Mouse (Mus musculus) layer of hippocampus, postnatal 36 days (tissue): ENCODE measurements at regions not wholly inside any gene's neighbourhood (a gene's known extent, or its start where the extent isn't known, plus 50 kb on each side); places are given as distances from the start of the nearest gene placed in this dataset.

Source experiments
- DNase-seq, 2 experiments: peaks; one replicate each; pipeline ENCODE4 v3.0.0; 2022

DNA sequence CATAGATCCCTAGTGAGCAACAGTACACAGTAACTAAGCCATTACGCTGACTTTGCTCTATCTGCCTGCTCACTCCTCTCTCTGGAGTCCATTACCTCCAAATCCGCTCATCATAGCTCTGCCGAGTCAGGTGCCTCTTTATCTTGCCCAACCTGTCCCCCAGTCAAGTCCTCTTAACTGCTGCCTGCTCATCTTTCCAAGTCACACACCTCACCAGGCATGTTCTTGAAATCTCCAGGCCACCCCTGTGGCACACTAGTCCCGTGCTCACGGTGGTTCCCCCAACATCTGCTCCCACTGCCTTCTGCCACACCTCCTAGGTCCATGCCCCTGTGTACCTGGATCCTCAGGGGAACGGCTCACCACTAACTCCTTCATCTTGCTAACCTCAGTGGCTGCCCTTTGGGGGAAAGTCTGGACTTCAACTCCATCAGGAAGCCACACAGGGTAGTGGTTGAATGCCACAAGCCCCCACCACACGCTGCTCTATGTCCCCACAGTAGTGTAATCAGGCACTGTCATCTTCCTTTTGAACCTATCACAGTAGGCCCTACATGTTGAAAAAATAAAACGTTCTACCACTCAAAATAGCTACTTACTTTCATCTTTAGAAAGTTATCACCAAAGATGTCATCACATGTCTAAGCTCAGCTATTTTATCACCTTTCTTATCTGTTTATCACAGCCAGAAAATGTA is 126.3 kb upstream of the Klf14 start:
- DNase-seq = no peak

DNA sequence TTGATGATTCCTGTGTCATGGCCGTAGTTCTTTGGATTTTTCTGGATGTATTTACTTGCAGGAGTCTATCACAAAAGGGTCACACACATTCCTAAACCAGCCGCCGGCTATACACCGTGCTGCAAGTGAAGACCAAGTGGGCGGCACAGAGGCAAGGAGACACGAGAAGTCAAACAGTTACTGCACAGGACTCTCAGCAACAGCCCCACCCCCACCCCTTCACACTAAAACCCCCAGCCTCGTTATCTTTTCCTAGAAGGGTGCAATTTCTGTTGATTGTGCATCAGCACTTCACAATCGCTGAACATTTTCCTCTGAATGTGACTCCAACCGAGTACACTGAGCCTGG is 126.9 kb upstream of the Klf14 start:
- DNase-seq = no peak

DNA sequence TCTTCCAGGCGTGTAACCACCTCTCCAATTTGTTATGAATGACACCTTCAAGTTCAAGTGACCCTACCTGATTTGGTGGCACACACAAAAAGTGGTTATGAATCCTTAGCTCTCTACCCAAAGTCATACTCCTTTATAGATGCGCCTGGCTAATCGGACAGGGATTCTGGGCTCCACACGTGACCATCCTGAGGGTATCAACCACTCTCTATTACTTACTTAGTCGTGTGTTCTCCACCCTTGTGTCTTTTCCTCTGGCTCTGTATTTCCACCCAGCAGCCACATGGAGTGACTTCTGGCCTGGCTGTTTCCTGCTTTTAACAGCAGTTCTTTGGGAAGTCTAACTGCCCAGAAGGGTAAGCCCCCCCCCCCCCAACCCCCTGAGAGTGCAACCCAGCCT is 127.4 kb upstream of the Klf14 start:
- DNase-seq = no peak

DNA sequence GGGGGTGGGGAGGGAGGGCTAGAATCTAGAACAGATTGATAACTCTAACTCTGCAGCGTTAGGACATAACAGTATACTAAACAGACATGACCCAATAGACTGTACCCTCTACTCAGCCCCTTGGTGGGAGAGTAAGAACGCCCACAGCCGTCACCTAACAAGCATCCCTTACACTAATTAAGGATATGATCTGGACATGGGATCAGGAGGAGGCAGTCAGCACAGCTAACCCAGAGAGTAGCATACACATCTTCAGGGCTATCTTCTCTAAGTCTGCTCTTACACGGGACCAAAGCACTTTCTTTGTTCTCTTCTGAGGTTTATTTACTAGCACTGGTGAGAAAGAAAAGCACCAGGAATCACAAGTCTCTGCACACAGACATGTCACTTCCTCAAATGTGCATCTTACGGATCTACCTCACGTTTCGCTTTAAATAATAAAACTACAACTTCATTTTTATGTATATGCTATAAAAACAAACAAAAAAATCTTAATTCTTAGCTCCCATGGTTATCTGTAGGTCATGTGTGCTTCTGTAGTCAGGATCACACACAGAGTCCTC is 128.0 kb upstream of the Klf14 start:
- DNase-seq = no peak

DNA sequence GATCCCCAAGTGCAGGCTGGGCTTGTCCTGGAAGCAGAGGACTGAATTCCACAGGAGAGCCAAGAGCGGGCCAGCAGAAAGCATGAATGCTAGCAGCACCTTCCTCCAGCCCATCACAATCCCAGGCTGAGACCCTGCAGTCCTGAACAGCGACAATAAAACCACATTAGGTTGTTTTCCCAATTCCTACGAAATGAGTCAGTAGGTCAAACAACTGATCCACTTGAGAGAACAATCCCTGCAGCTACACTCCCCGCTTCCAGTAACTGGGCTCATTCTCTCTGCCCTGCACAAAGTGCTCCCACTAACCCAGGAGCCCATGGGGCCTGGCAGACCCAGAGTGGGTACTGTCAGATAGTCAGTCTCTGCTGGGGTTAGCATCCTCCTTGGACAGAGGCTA is 128.6 kb upstream of the Klf14 start:
- no peak for DNase-seq

DNA sequence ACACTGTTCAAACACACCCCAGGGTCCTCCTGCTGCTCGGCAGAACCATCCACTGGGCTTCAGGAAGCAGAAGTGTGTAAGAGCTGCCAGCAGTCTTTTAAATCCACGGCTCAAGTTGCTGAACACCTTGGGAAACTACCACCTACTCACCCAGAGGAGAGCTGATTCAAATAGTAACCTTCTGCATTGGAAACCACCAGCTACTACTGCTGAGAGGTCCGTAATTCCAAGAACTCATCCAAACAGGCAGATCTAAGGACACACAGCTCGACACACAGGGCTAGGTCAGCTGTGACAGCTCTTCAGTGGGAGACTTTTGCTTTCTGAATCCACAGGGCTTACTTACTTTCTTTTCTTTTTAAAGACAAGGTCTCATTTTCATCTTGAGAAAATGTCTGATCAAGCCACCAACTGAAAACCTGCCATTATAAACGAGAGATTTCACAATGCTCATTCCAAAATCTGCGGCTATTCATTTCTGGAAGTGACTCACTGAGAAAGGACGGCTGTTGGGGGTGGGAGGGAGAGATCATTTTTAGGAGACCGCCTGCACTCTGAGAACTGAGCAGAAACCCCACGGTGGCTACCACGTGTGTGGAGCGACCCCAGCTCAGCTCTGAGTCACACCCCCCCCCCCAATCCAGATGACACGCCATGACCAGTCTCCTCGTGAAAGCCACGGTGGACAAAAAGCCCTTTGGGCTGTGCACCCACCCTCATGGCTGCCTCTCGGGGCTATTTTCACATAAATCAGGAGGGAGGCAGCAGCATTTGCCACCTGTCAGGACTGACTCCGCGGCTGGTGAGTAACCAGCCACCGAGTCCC is 129.5 kb upstream of the Klf14 start:
- no peak for DNase-seq

DNA sequence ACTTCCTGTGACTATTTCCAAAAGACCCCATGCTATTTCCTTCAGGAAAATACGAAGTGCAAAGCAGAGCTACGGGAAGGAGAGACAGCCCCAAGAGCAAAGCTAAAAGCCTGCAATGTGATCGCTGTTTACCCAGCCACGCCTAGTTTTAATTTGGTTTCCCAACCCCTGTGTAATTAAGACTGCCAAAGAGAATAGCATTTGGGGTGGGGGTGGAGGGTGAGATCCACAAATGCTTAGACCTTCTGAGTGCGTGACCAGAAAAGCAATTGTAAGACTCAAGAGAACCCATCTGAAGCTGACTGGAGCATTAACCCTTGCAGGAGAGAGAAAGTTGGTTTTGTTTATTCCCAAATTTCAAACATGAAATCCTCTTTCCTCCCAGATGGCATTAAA is 130.1 kb upstream of the Klf14 start:
- DNase-seq = no peak

DNA sequence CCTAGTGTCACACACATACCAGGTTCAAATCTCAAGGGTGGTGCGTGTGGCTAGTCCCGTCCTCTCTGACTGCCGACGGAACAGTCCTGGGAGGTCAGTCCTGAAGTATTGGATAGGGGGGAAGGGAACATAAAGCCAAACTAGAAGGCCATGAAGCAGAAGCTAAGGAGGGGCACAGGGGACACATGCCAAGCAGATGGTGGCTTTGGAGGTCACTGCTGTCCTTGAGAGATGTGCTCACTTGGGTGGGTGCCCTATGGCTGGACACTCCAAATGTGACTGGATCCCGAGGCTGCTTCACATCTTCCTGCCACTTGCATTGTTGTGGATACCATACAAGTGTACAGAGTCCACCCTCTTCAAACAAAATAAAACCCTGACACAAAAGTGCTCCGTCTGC is 131.4 kb upstream of the Klf14 start:
- no peak for DNase-seq

DNA sequence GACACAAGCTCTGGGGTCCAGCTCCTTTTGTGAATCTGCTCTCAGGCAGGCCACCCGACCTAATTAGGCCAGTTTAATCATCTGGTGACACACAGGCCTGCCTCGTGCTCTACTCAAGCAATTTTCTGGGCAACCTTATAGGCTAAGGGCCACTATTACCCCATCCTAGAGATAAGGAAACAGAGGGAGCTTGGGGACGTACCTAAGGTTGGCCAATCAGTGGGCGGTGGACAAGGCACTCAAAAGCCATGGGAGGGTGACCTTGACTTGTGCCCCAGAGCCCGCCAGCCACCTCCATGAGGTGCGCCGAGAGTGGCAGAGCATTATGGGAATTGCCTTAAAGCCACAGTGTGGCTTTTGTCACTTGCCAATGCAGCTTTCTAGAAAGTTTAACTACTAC is 131.9 kb upstream of the Klf14 start:
- no peak for DNase-seq

DNA sequence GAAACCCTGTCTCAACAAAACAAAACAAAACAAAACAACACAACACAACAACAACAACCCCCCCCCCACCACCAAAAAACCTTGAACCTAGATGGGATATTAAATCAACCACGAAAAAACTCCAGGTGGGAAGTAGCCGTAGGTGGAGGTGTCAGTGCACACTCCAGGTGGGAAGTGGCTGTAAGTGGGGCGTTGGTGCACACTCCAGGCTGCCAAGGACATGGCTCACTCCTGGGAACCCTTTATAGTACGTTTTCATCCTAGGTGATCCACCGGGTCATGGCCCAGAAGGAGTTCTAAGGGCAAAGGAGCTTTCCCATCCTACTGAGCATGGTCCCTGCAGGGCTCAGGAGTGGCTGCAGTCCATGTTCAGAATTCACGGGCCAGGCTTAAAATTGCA is 133.4 kb upstream of the Klf14 start:
- DNase-seq = no peak

DNA sequence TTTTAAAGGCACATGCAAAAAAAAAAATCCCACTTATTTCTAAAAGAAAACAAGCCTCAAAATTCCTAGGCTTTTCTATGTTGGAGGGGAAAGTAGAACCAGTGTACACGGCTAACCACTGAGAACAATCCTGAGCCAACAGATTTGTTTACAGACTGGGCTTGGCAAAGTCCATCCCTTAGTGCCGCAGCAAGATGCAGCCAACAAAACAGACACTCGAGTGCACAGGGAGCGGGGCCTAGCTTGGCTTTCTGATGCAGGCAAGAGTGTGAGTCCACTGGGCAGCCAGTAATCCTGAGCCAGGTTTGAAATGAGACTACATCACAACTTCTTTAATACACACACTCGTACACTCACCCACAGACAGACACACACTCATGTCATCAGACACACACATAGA is 133.9 kb upstream of the Klf14 start:
- DNase-seq = no peak

DNA sequence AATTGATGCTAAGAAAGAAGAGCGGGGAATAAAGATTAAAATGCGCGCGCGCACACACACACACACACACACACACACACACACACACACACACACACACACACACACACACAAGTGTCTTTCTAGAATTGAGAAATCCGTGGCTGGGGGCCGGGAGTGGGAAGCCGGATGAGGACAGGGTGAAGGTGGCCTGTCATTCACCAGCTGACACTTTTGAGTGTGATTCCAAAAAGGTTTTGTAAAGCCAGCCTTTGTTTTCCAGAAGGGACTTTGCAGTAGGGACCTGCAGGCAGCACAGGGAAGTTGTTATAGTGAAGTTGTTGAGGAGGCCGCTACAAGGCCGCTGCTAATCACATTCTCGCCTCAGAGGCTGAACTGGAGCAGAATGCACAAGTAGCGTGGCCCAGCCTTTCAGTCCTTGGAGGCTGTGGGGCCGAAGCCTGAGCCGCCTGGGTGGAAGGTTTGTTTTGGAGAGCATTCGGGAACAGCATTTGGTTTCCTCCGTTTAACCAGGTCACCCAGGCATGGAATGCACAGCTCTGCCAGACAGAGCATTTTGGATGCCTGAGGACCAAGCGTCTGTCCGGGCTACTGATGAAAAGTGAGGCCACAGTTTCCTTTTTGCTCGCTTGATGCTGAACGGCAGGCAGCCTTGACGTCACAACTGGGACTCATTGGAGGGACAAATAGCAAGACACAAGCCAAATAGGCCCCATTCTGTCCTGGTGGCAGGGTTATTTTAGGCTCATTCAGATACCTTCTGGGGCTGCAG is 137.3 kb upstream of the Klf14 start:
- peak; percentile 64 to 65 for DNase-seq

DNA sequence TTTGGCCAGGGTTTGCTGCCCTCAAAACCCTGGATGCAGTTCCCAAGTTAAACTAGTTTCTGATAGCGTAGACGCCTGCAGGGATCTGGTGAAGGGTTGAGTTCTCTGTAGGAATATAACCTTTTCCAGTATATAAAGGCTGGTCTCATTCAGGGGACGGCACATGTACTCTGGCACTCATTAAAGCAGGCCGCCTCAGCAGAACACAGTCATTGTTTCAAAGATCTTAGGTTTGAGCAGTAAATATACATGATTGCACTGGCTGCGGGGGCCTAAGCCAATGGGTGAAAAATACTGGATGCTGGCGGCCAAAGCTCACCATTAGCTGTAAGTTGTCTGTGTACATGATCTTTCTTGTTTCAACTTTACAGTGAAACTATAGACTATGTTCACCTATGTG is 137.9 kb upstream of the Klf14 start:
- DNase-seq = no peak

DNA sequence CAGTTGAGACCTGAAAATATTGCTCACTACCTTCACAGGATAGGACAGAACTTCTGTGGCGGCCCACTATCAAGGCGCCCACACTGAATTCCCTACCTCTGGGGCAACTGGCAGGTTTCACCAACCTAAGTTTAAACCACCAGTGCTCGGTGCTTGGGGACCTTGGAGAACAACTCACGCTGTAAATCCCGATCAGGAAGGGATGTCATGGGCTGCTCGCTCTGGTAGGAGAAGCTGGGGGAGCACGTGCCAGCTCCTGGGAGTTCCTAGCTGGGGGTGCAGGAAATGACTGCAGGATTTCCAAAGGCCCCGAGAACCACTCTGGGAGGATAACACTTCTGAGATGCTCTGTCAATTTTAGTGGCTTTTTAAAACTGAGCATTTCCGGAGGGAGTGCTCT is 138.4 kb upstream of the Klf14 start:
- DNase-seq = no peak

DNA sequence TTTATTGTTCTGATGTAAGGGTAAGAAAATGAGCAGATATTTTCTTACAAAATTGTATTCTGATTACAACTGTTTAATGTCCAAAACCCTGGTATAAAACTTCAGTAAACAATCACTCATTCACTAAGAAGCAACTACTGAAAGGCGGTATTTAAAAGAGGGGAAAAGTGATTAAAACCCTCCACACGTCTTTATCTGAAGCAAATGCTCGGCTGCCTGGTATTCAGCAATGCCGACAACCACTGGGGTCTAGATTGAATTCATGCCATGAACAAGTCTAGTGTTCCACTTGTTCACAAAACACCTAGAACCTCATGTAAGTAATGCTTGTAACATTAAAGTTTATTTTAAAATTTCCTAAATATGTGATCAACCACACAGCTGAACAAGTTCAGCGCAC is 139.2 kb upstream of the Klf14 start:
- no peak for DNase-seq

DNA sequence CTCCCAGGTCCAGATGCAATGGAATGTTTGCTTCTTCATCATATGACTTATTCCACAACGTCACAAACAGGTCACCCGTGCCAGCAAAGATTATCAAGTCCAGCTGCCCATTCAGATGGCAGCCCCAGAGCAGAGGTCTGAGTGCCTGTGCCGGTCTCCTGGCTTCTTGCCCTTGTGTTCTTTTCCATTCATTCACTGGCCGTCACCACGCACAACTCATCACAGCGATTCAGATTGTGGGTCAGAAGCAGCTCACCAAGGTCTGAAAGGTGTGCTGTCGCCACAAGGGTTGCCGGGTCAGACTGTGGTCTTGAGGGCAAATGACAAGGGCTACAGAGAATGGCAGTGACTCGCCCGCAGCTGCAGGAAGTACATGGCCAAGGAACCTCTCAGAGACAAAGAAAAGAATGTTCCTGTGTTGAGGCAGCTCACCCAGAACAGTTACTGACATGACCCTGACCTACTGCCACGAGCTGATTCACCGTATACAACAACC is 141.3 kb upstream of the Klf14 start:
- DNase-seq = no peak

DNA sequence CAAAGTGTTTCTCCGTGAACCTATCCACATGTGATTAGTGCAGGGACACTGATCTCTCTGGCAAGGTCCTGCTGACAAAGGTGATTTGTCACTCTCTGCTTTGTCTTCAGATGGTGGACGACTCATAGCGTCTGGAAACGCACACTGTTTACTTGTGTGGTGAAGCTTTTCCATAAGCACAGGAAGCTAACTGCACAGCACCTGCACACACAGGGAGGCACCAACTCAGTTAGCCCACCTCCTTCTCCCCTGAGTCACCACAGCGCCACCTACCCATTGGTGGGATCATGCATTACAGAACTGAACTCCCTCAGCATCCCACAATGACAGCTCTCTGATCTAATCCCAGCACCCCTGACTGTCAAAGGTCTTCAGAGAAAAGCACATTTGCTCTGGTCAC is 141.9 kb upstream of the Klf14 start:
- no peak for DNase-seq

DNA sequence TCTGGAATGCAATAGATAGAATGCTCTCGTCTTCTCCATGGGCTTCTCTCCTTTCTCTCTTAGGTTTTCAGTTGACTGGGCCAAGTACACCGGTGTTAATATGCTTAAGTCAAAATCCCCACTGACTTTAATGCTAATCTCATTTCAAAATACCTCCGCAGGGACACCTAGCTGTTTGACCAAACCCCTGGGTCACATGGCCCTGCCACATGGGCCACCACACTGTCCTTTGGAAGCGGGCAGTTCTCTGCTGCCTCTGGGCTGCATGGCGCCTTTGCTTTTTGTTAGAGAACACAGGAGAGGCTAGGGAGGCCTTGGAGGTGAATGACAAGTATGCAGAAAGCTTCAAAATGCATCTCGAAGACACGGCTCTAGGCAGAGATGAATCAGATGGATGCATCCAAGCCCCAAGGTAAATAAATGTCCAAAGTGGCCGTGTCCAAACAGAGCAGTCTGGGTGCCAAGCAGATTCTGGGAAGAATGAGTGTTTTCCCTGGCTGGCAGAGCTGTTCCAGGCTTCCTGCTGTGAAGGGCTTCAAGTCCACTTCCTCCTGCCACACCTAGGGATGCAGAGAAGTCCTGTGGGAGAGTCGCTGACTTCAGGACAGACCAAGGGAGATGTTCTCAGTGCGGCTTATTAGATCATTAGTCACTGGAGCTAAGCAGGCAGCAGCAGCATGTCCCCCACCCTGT is 147.4 kb upstream of the Klf14 start:
- DNase-seq = no peak

DNA sequence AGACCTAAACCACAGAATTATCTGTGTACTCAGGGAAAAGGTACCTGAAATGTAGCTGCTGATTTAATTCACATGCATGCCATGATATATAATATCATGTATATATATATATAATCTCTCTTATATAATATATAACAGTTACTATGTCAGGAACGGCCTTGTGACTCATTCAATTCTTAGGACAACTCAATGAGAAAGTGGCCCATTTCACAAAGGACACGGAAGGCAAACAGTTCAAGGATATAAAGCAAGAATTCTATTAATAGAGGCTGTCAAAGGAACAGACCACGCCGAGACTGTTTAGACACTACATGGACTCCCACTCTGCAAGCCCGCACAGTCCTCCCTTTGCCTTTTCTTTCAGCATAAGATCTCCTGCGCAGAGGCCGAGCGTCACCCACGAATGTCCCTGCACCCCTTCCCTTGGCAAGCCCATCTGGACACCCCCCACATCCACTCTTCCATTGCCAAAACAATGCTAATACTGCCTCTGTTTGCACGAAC is 148.0 kb upstream of the Klf14 start:
- no peak for DNase-seq

DNA sequence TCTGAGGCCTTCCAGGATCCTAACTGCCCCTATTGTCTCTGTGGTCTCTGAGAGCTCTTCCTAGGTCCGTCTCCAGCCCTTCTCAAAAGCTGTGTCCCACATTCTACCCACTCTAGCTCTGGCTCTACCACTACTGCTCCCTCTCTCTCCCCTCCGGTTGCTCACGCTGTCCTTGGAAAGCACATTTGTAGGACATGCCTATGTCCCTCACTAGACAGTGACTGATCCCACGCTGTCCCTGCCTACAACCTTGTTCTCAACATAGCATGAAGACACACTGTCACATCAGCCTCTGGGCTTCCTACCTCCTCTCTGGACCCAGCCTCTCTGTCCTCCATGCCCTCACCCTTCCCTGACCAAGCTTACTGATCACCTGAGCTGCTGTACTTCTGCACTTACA is 148.5 kb upstream of the Klf14 start:
- no peak for DNase-seq

DNA sequence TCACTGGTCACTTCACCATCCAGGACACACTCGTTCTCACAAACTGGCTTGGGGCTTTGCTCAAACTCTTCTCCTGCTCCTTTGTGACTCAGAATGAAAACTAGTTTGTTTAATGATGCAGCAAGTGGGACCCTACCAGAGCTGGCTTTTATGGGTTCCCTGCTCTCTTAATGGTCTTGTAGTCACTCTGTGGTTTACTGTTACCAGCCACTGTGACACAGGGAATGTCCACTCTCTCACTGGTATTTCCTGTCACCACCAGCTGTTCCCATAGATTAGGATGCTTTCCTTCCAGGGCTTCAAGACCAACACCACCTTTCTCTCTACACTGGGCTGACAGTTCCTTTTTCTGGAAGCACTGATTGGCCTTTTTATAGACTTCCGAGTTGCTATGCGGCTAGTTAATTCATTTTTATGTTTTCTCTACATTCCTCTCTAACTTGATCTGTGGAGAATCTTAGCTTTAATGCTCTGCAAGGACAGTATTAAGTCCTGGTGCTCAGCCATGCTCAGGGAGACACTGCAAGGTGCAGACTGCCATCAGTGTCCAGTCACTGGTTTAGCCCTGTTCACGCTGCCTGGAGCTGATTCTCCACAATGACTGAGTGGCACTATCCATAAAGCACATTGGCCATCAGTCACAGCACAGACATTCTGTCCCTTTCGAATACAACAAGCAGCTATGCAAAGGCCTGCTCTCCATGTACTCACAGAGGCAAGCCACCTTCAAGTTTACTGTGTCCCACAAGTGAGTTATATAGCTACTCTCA is 149.2 kb upstream of the Klf14 start:
- no peak for DNase-seq

DNA sequence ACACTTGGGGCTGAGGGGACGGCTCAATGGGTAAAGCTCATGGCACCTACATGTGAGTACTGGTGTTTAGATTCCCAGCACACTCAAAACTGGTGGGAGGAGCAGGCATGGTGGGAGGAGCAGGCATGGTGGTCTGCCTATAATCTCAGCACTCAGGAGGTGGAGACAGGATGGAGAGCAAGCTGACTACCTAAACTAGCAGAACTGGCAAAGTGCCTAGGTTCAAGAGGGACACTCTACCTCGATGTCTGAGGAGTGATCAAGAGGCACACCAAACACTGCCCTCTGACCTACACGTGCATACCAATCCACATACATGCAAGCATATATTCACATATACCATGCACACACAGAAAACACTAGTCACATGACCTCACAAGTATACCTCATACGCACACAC is 150.7 kb upstream of the Klf14 start:
- no peak for DNase-seq
